Mouse (Mus musculus): ENCODE results near the gene Olfr46. TPM values are rescaled to one million over a fixed set of nuclear protein-coding genes. Genes with fewer than 3 reads are reported as not detected.
"Not testable (repeated sequence)": the region's sequence is repeated elsewhere in the genome, so short reads cannot be mapped to it uniquely, and the experiment has no call there.

Olfr46 gene
- not detected in 2 replicates for polyA plus RNA-seq (2014; fragmentation: Nextera tagmentation; extraction: Ambion mirVana)

GRCm38 (mm10) chr7:140600969-140601368, at the start of gene Olfr46:
Gene Olfr46 (plus strand): TSS chr7:140601269.
- not testable (repeated sequence) for H3K9ac ChIP-seq; DNase-seq; H3K9me3 ChIP-seq (ENCODE audit: low read depth, low read length); H3K4me2 ChIP-seq; ATAC-seq (ENCODE audit: insufficient read depth); H3K4me1 ChIP-seq (ENCODE audit: insufficient read depth); H3K27me3 ChIP-seq (ENCODE audit: insufficient read depth, low read length); H3K27ac ChIP-seq (ENCODE audit: low read depth); H3K4me3 ChIP-seq (ENCODE audit: low read depth, low read length); H3K36me3 ChIP-seq (ENCODE audit: insufficient read depth)
- 79% methylated on average over 2 of the region's 2 CpGs for WGBS

- DNase-seq (no peak), ATAC-seq (ENCODE audit: insufficient read depth) (no peak)
- WGBS = 58% methylated on average over 3 of the region's 3 CpGs
- TF ChIP-seq CTCF (IDR thresholded peaks at IDR 0.05; ENCODE audit: low read depth) = no peak
- Histone ChIP-seq H3K27me3 (ENCODE audit: insufficient read depth, low read length) (no peaks in the 10 kb centered on the region), H3K4me1 (ENCODE audit: insufficient read depth) (no peaks in the 10 kb centered on the region), H3K9ac (no peak within 1 kb of the TSS), H3K4me2 (no peak within 1 kb of the TSS), H3K9me3 (ENCODE audit: low read depth, low read length) (no peaks in the 10 kb centered on the region), H3K4me3 (ENCODE audit: low read depth, low read length) (no peak within 1 kb of the TSS), H3K36me3 (ENCODE audit: insufficient read depth) (no peaks in the 10 kb centered on the region), H3K27ac (ENCODE audit: low read depth) (no peak within 1 kb of the TSS)
These were observed 33.5 kb upstream of the Olfr46 start, which contains the start of gene Olfr538 for GRCm38 (mm10) chr7:140567586-140567985. Gene Olfr538 (plus strand): TSS chr7:140567886.

DNA sequence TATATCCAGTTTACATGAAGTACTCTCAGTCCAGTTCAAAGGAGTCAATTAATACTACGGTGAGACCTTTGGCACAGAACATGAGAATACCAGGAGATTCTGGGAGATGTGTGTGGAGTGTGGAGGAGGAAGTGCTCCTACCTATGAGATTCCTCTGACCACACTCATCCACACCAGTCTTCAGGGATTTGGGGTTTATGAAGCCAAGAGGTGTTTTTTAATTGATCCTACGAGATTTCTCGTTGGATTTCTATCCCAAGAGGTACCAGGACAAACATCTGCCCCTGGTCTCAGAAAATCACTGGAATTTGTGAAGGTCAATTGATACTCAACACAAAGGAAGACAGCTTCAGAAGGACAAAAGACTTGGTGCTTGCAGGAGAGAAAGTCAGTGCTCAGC, 27.6 kb downstream of the Olfr46 start, which contains the start of gene Olfr61:
Gene Olfr61 (plus strand): TSS at position 301 of the 400 bp plus-strand sequence.
- not testable (repeated sequence) for H3K9ac ChIP-seq; H3K4me2 ChIP-seq; ATAC-seq (ENCODE audit: insufficient read depth); H3K36me3 ChIP-seq (ENCODE audit: insufficient read depth); H3K27ac ChIP-seq (ENCODE audit: low read depth); H3K4me3 ChIP-seq (ENCODE audit: low read depth, low read length); H3K27me3 ChIP-seq (ENCODE audit: insufficient read depth, low read length); DNase-seq; H3K9me3 ChIP-seq (ENCODE audit: low read depth, low read length); H3K4me1 ChIP-seq (ENCODE audit: insufficient read depth)
- 85% methylated on average over 3 of the region's 3 CpGs for WGBS

- Histone ChIP-seq H3K9ac (no peak overlapping the region), H3K27me3 (ENCODE audit: insufficient read depth, low read length) (no peaks in the 10 kb centered on the region), H3K4me3 (ENCODE audit: low read depth, low read length) (no peak overlapping the region), H3K4me2 (no peak overlapping the region), H3K9me3 (ENCODE audit: low read depth, low read length) (no peaks in the 10 kb centered on the region), H3K27ac (ENCODE audit: low read depth) (no peak overlapping the region), H3K36me3 (ENCODE audit: insufficient read depth) (no peaks in the 10 kb centered on the region), H3K4me1 (ENCODE audit: insufficient read depth) (no peaks in the 10 kb centered on the region)
- no peak for TF ChIP-seq CTCF (IDR thresholded peaks at IDR 0.05; ENCODE audit: low read depth)
- ATAC-seq (ENCODE audit: insufficient read depth) (no peak), DNase-seq (no peak)
- 62% methylated on average over 1 of the region's 1 CpGs for WGBS
These were observed 29.5 kb downstream of the Olfr46 start for GRCm38 (mm10) chr7:140630559-140630958.

DNA sequence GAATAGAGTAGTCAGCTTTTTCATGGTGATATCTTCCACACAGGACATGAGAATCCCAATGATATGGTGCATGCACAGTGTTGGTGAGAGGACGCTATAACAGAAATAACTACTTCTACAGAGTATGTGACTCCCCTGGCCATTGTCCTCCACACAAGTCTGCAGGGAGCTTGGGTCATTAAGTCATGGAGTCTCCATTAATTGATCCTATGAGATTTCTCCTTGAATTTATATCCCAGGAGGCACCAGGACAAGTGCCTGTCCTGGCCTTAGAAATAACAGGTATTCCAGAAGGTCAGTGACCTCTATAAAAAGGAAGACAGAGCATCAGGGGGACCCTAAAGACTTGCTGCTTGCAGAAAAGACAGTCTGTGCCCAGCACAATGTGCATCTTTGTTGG, 45.1 kb downstream of the Olfr46 start, which contains the start of gene Olfr53:
Gene Olfr53 (plus strand): TSS at position 301 of the 400 bp plus-strand sequence.
- H3K9ac ChIP-seq = no peak within 1 kb of the TSS
- H3K4me2 ChIP-seq = no peak within 1 kb of the TSS
- DNase-seq (no peak), ATAC-seq (ENCODE audit: insufficient read depth) (no peak)
- no peaks in the 10 kb centered on the region for H3K36me3 ChIP-seq (ENCODE audit: insufficient read depth)
- no peaks in the 10 kb centered on the region for H3K27me3 ChIP-seq (ENCODE audit: insufficient read depth, low read length)
- WGBS = 92% methylated on average over 1 of the region's 1 CpGs
- H3K9me3 ChIP-seq (ENCODE audit: low read depth, low read length) = no peaks in the 10 kb centered on the region
- no peaks in the 10 kb centered on the region for H3K4me1 ChIP-seq (ENCODE audit: insufficient read depth)
- no peak within 1 kb of the TSS for H3K27ac ChIP-seq (ENCODE audit: low read depth)
- no peak within 1 kb of the TSS for H3K4me3 ChIP-seq (ENCODE audit: low read depth, low read length)
- TF ChIP-seq CTCF (IDR thresholded peaks at IDR 0.05; ENCODE audit: low read depth) = no peak

GRCm38 (mm10) chr7:140659630-140660029, 58.6 kb downstream of the Olfr46 start, which contains the start of gene Olfr539:
Gene Olfr539 (plus strand): TSS chr7:140659930.
- Histone ChIP-seq H3K27me3 (ENCODE audit: insufficient read depth, low read length) (no peaks in the 10 kb centered on the region), H3K4me3 (ENCODE audit: low read depth, low read length) (no peak within 1 kb of the TSS), H3K4me2 (no peak within 1 kb of the TSS), H3K9ac (no peak within 1 kb of the TSS), H3K9me3 (ENCODE audit: low read depth, low read length) (no peaks in the 10 kb centered on the region), H3K27ac (ENCODE audit: low read depth) (no peak within 1 kb of the TSS), H3K4me1 (ENCODE audit: insufficient read depth) (no peaks in the 10 kb centered on the region), H3K36me3 (ENCODE audit: insufficient read depth) (no peaks in the 10 kb centered on the region)
- DNase-seq (no peak), ATAC-seq (ENCODE audit: insufficient read depth) (no peak)
- TF ChIP-seq CTCF (IDR thresholded peaks at IDR 0.05; ENCODE audit: low read depth) = no peak
- 69% methylated on average over 4 of the region's 4 CpGs for WGBS

Other genes with a start within 250 kb of the Olfr46 start
- gene Olfr60, start 239.6 kb upstream of the Olfr46 start, polyA plus RNA-seq (2014; fragmentation: Nextera tagmentation; extraction: Ambion mirVana) = not detected in 2 replicates
- not detected in 2 replicates for gene Olfr530, start 224.9 kb upstream of the Olfr46 start, polyA plus RNA-seq (2014; fragmentation: Nextera tagmentation; extraction: Ambion mirVana)
- gene Olfr531, start 198.4 kb upstream of the Olfr46 start, polyA plus RNA-seq (2014; fragmentation: Nextera tagmentation; extraction: Ambion mirVana) = not detected in 2 replicates
- gene Olfr532, start 179.6 kb upstream of the Olfr46 start, polyA plus RNA-seq (2014; fragmentation: Nextera tagmentation; extraction: Ambion mirVana) = not detected in 2 replicates
- not detected in 2 replicates for gene Olfr533, start 137.9 kb upstream of the Olfr46 start, polyA plus RNA-seq (2014; fragmentation: Nextera tagmentation; extraction: Ambion mirVana)
- gene Olfr535, start 117.1 kb upstream of the Olfr46 start, polyA plus RNA-seq (2014; fragmentation: Nextera tagmentation; extraction: Ambion mirVana) = not detected in 2 replicates
- not detected in 2 replicates for gene Olfr536, start 93.9 kb upstream of the Olfr46 start, polyA plus RNA-seq (2014; fragmentation: Nextera tagmentation; extraction: Ambion mirVana)
- not detected in 2 replicates for gene Olfr538, start 33.4 kb upstream of the Olfr46 start, polyA plus RNA-seq (2014; fragmentation: Nextera tagmentation; extraction: Ambion mirVana)
- not detected in 2 replicates for gene Olfr61, start 27.7 kb downstream of the Olfr46 start, polyA plus RNA-seq (2014; fragmentation: Nextera tagmentation; extraction: Ambion mirVana)
- not detected in 2 replicates for gene Olfr53, start 45.2 kb downstream of the Olfr46 start, polyA plus RNA-seq (2014; fragmentation: Nextera tagmentation; extraction: Ambion mirVana)
- not detected in 2 replicates for gene Olfr539, start 58.7 kb downstream of the Olfr46 start, polyA plus RNA-seq (2014; fragmentation: Nextera tagmentation; extraction: Ambion mirVana)
- not detected in 2 replicates for gene Olfr45, start 80.7 kb downstream of the Olfr46 start, polyA plus RNA-seq (2014; fragmentation: Nextera tagmentation; extraction: Ambion mirVana)
- gene Olfr541, start 96.0 kb downstream of the Olfr46 start, polyA plus RNA-seq (2014; fragmentation: Nextera tagmentation; extraction: Ambion mirVana) = not detected in 2 replicates
- gene Cyp2e1, start 162.5 kb downstream of the Olfr46 start, polyA plus RNA-seq (2014; fragmentation: Nextera tagmentation; extraction: Ambion mirVana) = 0.09 TPM in 1 of 2 replicates, not detected in the other
- 0.68 TPM in 1 of 2 replicates, not detected in the other for gene Syce1, start 186.6 kb downstream of the Olfr46 start, polyA plus RNA-seq (2014; fragmentation: Nextera tagmentation; extraction: Ambion mirVana)
- 0.77 and 0.83 TPM in 2 replicates for gene Zfp941, start 220.9 kb downstream of the Olfr46 start, polyA plus RNA-seq (2014; fragmentation: Nextera tagmentation; extraction: Ambion mirVana)
- 2.2 and 3.2 TPM in 2 replicates for gene Urah, start 233.7 kb downstream of the Olfr46 start, polyA plus RNA-seq (2014; fragmentation: Nextera tagmentation; extraction: Ambion mirVana)
- not detected in 2 replicates for gene Scgb1c1, start 244.3 kb downstream of the Olfr46 start, polyA plus RNA-seq (2014; fragmentation: Nextera tagmentation; extraction: Ambion mirVana)
- 0.18 TPM in 1 of 2 replicates, not detected in the other for gene Odf3, start 246.5 kb downstream of the Olfr46 start, polyA plus RNA-seq (2014; fragmentation: Nextera tagmentation; extraction: Ambion mirVana)